Mouse (Mus musculus): ENCODE measurements around the gene Pcna. TPM values are rescaled to one million over a fixed set of nuclear protein-coding genes. Genes with fewer than 3 reads are reported as not detected.

Gene Pcna
- polyA plus RNA-seq, 1 experiment from 2014 or later: 197 TPM

- no peaks in the 10 kb centered on the region for H3K4me1 ChIP-seq
- H3K27me3 ChIP-seq: no peaks in the 10 kb centered on the region
- H3K4me2 ChIP-seq (replicated peaks): no peak overlapping the region
- no peaks in the 10 kb centered on the region for H3K36me3 ChIP-seq
- no peak for ATAC-seq (ENCODE audit: insufficient number of reproducible peaks, low FRiP score, low TSS enrichment, low read depth)
- H3K9ac ChIP-seq: no peak overlapping the region
- H3K4me3 ChIP-seq (replicated peaks): no peak overlapping the region
- no peaks in the 10 kb centered on the region for H3K9me3 ChIP-seq (replicated peaks)
- 81% methylated on average over 4 of the region's 4 CpGs for WGBS
- no peak overlapping the region for H3K27ac ChIP-seq (replicated peaks)
Measured at GRCm38 (mm10) chr2:132224359-132224758, 28.8 kb downstream of the Pcna start.

DNA sequence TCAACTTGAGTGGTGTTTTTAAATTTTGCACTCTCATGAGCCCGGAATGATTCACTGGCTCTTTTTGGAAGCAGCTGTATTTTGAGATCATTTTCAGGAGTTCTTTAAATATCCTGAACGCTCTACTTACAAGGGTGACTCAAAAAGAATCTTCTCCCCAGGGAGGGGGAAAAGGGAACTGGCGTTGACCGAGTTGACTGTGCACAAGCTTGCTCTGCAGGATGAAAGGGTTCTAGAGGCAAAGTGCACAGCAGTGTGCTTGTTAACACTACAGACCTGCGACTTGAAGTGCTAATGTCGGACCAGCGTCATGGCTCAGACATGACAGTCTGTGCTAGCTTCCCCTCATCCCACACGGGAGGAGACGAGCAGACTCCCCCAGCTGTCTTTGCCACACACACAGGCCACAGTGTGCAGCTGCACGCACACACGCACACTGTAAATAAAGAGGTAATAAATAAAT, 31.5 kb downstream of the Pcna start:
- Histone ChIP-seq H3K4me3 (replicated peaks) (no peak overlapping the region), H3K4me1 (no peaks in the 10 kb centered on the region), H3K27ac (replicated peaks) (no peak overlapping the region), H3K9me3 (replicated peaks) (no peaks in the 10 kb centered on the region), H3K9ac (no peak overlapping the region), H3K27me3 (no peaks in the 10 kb centered on the region), H3K4me2 (replicated peaks) (no peak overlapping the region), H3K36me3 (no peaks in the 10 kb centered on the region)
- ATAC-seq (ENCODE audit: insufficient number of reproducible peaks, low FRiP score, low TSS enrichment, low read depth): no peak
- WGBS: 58% methylated on average over 11 of the region's 11 CpGs

DNA sequence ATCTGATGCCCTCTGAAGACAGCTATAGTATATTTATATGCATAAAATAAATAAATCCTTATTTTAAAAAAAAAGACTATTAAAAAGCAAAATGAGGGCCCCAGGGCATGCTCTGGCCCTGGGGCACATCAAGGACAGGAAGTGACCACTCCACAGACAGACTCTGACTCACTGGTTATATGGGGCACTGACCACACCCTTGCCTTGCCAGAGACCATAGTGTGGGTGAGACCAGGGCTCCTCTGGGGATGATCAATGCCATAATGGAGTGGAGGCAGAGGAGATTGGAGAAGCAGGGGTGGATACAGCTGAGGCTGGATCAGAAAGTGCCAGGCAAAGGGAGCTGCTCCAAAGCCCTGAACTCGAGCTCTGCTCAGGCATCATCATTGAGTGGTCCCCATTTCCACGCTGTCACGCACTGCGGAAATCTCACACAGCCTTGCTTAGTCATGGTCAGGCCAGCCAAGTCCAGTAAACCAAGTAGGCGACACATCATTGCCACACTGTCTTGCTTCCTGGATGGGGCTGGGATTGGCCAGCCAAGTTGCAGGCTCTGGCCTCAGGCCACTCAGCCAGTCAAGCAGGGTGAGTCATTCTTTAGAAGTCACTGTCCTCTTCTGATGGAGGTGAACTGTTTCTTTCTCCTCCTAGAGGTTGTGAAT, 41.0 kb downstream of the Pcna start:
- Histone ChIP-seq H3K4me3 (replicated peaks) (no peak overlapping the region), H3K36me3 (no peaks in the 10 kb centered on the region), H3K27me3 (no peaks in the 10 kb centered on the region), H3K27ac (replicated peaks) (no peak overlapping the region), H3K4me1 (no peaks in the 10 kb centered on the region), H3K4me2 (replicated peaks) (no peak overlapping the region), H3K9me3 (replicated peaks) (no peaks in the 10 kb centered on the region), H3K9ac (no peak overlapping the region)
- 86% methylated on average over 5 of the region's 5 CpGs for WGBS
- no peak for ATAC-seq (ENCODE audit: insufficient number of reproducible peaks, low FRiP score, low TSS enrichment, low read depth)

- Histone ChIP-seq H3K4me2 (replicated peaks) (no peak overlapping the region), H3K9me3 (replicated peaks) (no peaks in the 10 kb centered on the region), H3K36me3 (no peaks in the 10 kb centered on the region), H3K4me3 (replicated peaks) (no peak overlapping the region), H3K27ac (replicated peaks) (no peak overlapping the region), H3K27me3 (no peaks in the 10 kb centered on the region), H3K9ac (no peak overlapping the region), H3K4me1 (no peaks in the 10 kb centered on the region)
- 78% methylated on average over 9 of the region's 9 CpGs for WGBS
- ATAC-seq (ENCODE audit: insufficient number of reproducible peaks, low FRiP score, low TSS enrichment, low read depth): no peak
Measured at GRCm38 (mm10) chr2:132210806-132211312, 42.3 kb downstream of the Pcna start.

- H3K9me3 ChIP-seq (replicated peaks): no peaks in the 10 kb centered on the region
- no peak overlapping the region for H3K4me2 ChIP-seq (replicated peaks)
- no peak overlapping the region for H3K27ac ChIP-seq (replicated peaks)
- no peaks in the 10 kb centered on the region for H3K36me3 ChIP-seq
- 72% methylated on average over 8 of the region's 8 CpGs for WGBS
- H3K27me3 ChIP-seq: no peaks in the 10 kb centered on the region
- H3K4me3 ChIP-seq (replicated peaks): no peak overlapping the region
- H3K4me1 ChIP-seq: no peaks in the 10 kb centered on the region
- no peak for ATAC-seq (ENCODE audit: insufficient number of reproducible peaks, low FRiP score, low TSS enrichment, low read depth)
- no peak overlapping the region for H3K9ac ChIP-seq
Measured at GRCm38 (mm10) chr2:132208246-132208881, 44.8 kb downstream of the Pcna start.

- Histone ChIP-seq H3K4me3 (replicated peaks) (no peak overlapping the region), H3K36me3 (no peaks in the 10 kb centered on the region), H3K4me2 (replicated peaks) (no peak overlapping the region), H3K27ac (replicated peaks) (no peak overlapping the region), H3K4me1 (no peaks in the 10 kb centered on the region), H3K27me3 (no peaks in the 10 kb centered on the region), H3K9me3 (replicated peaks) (no peaks in the 10 kb centered on the region), H3K9ac (no peak overlapping the region)
- no peak for ATAC-seq (ENCODE audit: insufficient number of reproducible peaks, low FRiP score, low TSS enrichment, low read depth)
- WGBS: 73% methylated on average over 16 of the region's 16 CpGs
Measured at GRCm38 (mm10) chr2:132206316-132206881, 46.7 kb downstream of the Pcna start.

DNA sequence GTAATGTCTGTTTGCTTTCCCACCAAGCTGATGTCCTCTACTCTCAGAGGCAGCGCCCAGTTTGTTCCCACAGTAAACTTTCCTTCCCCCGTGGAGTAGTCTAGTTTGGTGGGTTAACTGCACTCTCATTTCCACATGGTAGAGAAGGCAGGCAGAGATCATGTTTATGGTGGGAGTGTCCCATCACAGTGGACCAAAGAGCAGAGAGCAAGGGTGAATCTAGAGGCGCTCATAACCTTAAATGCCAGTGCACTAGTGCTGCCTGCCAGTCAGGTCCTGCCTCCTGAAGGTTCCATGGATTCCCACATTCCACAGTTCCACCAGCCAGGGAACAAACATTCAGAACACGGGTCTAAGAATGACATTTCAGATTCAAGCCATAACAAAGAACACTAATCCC, 47.6 kb downstream of the Pcna start:
- Histone ChIP-seq H3K9ac (no peak overlapping the region), H3K27me3 (no peaks in the 10 kb centered on the region), H3K36me3 (no peaks in the 10 kb centered on the region), H3K4me2 (replicated peaks) (no peak overlapping the region), H3K4me1 (no peaks in the 10 kb centered on the region), H3K4me3 (replicated peaks) (no peak overlapping the region), H3K27ac (replicated peaks) (no peak overlapping the region), H3K9me3 (replicated peaks) (no peaks in the 10 kb centered on the region)
- ATAC-seq (ENCODE audit: insufficient number of reproducible peaks, low FRiP score, low TSS enrichment, low read depth): no peak
- WGBS: 76% methylated on average over 4 of the region's 4 CpGs

GRCm38 (mm10) chr2:132203773-132204172, 49.3 kb downstream of the Pcna start:
- no peak overlapping the region for H3K4me3 ChIP-seq (replicated peaks)
- H3K36me3 ChIP-seq: no peaks in the 10 kb centered on the region
- H3K27ac ChIP-seq (replicated peaks): no peak overlapping the region
- no peaks in the 10 kb centered on the region for H3K4me1 ChIP-seq
- H3K9ac ChIP-seq: no peak overlapping the region
- H3K9me3 ChIP-seq (replicated peaks): no peaks in the 10 kb centered on the region
- no peak overlapping the region for H3K4me2 ChIP-seq (replicated peaks)
- no peaks in the 10 kb centered on the region for H3K27me3 ChIP-seq
- no peak for ATAC-seq (ENCODE audit: insufficient number of reproducible peaks, low FRiP score, low TSS enrichment, low read depth)
- WGBS: 80% methylated on average over 3 of the region's 3 CpGs

- Histone ChIP-seq H3K27me3 (no peaks in the 10 kb centered on the region), H3K36me3 (no peaks in the 10 kb centered on the region), H3K9me3 (replicated peaks) (no peaks in the 10 kb centered on the region), H3K4me2 (replicated peaks) (no peak overlapping the region), H3K27ac (replicated peaks) (no peak overlapping the region), H3K4me1 (no peaks in the 10 kb centered on the region), H3K4me3 (replicated peaks) (no peak overlapping the region), H3K9ac (no peak overlapping the region)
- 67% methylated on average over 3 of the region's 3 CpGs for WGBS
- no peak for ATAC-seq (ENCODE audit: insufficient number of reproducible peaks, low FRiP score, low TSS enrichment, low read depth)
Measured at GRCm38 (mm10) chr2:132203186-132203585, 49.9 kb downstream of the Pcna start.
